Mouse (Mus musculus): ENCODE results near the gene E130116L18Rik. TPM values are rescaled to one million over a fixed set of nuclear protein-coding genes. Genes with fewer than 3 reads are reported as not detected.
A peak's percentile ranks its signal among the peaks of the same experiment; 100 is the strongest.
"Not testable (repeated sequence)": the region's sequence is repeated elsewhere in the genome, so short reads cannot be mapped to it uniquely, and the experiment has no call there.

E130116L18Rik gene
- not detected for polyA plus RNA-seq (2017; shearing (Covaris generic))

GRCm38 (mm10) chr5:25222752-25223702 lies at the start of gene E130116L18Rik:
E130116L18Rik (minus strand) TSS chr5:25223153.
- ATAC-seq: peak; percentile 97

GRCm38 (mm10) chr5:25268258-25268888 lies 45.4 kb upstream of the E130116L18Rik start:
- no peak for ATAC-seq

GRCm38 (mm10) chr5:25262266-25262665 lies 39.3 kb upstream of the E130116L18Rik start:
- no peak for ATAC-seq

GRCm38 (mm10) chr5:25261452-25261851 lies 38.5 kb upstream of the E130116L18Rik start:
- no peak for ATAC-seq

- no peak for ATAC-seq
Measured at GRCm38 (mm10) chr5:25256686-25257085, 33.7 kb upstream of the E130116L18Rik start.

GRCm38 (mm10) chr5:25254491-25254890 lies 31.5 kb upstream of the E130116L18Rik start:
- ATAC-seq: no peak

- ATAC-seq: no peak
Measured at GRCm38 (mm10) chr5:25252825-25253544, 30.0 kb upstream of the E130116L18Rik start.

- no peak for ATAC-seq
Measured at GRCm38 (mm10) chr5:25252423-25252822, 29.5 kb upstream of the E130116L18Rik start.

- ATAC-seq: no peak
Measured at GRCm38 (mm10) chr5:25247036-25247435, 24.1 kb upstream of the E130116L18Rik start.

GRCm38 (mm10) chr5:25246473-25246865 lies 23.5 kb upstream of the E130116L18Rik start:
- ATAC-seq: no peak

- ATAC-seq: no peak
Measured at GRCm38 (mm10) chr5:25245806-25246472, 23.0 kb upstream of the E130116L18Rik start.

- no peak for ATAC-seq
Measured at GRCm38 (mm10) chr5:25243101-25243500, 20.1 kb upstream of the E130116L18Rik start.

GRCm38 (mm10) chr5:25224377-25224776 lies 1.4 kb upstream of the E130116L18Rik start:
- ATAC-seq: not testable (repeated sequence)

- no peak for ATAC-seq
Measured at GRCm38 (mm10) chr5:25221604-25222003, 1.3 kb downstream of the E130116L18Rik start, which contains the start of gene Galnt11. Galnt11 (plus strand) TSS chr5:25221904.

GRCm38 (mm10) chr5:25215006-25215405 lies 7.9 kb downstream of the E130116L18Rik start:
- ATAC-seq: no peak

- ATAC-seq: not testable (repeated sequence)
Measured at GRCm38 (mm10) chr5:25213216-25213615, 9.7 kb downstream of the E130116L18Rik start.

- no peak for ATAC-seq
Measured at GRCm38 (mm10) chr5:25211872-25212271, 11.1 kb downstream of the E130116L18Rik start.

- ATAC-seq: no peak
Measured at GRCm38 (mm10) chr5:25190521-25190920, 32.4 kb downstream of the E130116L18Rik start.

GRCm38 (mm10) chr5:25188802-25189201 lies 34.2 kb downstream of the E130116L18Rik start:
- no peak for ATAC-seq

GRCm38 (mm10) chr5:25187727-25188126 lies 35.2 kb downstream of the E130116L18Rik start:
- ATAC-seq: no peak

GRCm38 (mm10) chr5:25184594-25184993 lies 38.4 kb downstream of the E130116L18Rik start:
- ATAC-seq: no peak

- no peak for ATAC-seq
Measured at GRCm38 (mm10) chr5:25183595-25183994, 39.4 kb downstream of the E130116L18Rik start.

Measured in activated CD4-positive, CD25-positive, alpha-beta regulatory T cell, adult 4 months (primary cell).